Mouse (Mus musculus) monocyte, adult 5-6 weeks (primary cell): Measurements from ENCODE around the gene Cdh24. TPM values are rescaled to one million over a fixed set of nuclear protein-coding genes. Genes with fewer than 3 reads are reported as not detected.
"Not testable (repeated sequence)": the region's sequence is repeated elsewhere in the genome, so short reads cannot be mapped to it uniquely, and the experiment has no call there.

Experiments
- ATAC-seq: fragments of 153-309, 156-312 bp; replicated peaks from 2 replicates; pipeline ENCODE4 v1.8.0; 2017; ENCODE audit warnings: mild to moderate bottlenecking; ENCODE audit not compliant: low TSS enrichment, insufficient number of reproducible peaks, severe bottlenecking, poor library complexity, low FRiP score
- total RNA-seq: library from RNA; stranded (forward); fragments of 200-1000, 200-491, 200-594 nt; gene quantifications from 3 replicates; pipeline ENCODE4 v1.2.3, GENCODE M21; 2017

Gene Cdh24
- total RNA-seq, 1 experiment from 2014 or later, result 0.48 TPM

- no peak for ATAC-seq
These were observed 24.8 kb downstream of the Cdh24 start for GRCm38 (mm10) chr14:54616226-54616825.

- not testable (repeated sequence) for ATAC-seq
These were observed 27.0 kb downstream of the Cdh24 start for GRCm38 (mm10) chr14:54614130-54614529.

GRCm38 (mm10) chr14:54610648-54611047, 30.5 kb downstream of the Cdh24 start:
- ATAC-seq, result no peak

- no peak for ATAC-seq
These were observed 31.2 kb downstream of the Cdh24 start for GRCm38 (mm10) chr14:54609962-54610361.

- ATAC-seq, result no peak
These were observed 31.9 kb downstream of the Cdh24 start for GRCm38 (mm10) chr14:54609245-54609644.

GRCm38 (mm10) chr14:54607226-54607625, 33.9 kb downstream of the Cdh24 start:
- ATAC-seq, result no peak

- ATAC-seq, result peak; percentile 28; the same call in 1 of the 2 replicates
These were observed 35.3 kb downstream of the Cdh24 start, which contains the start of gene 4931414P19Rik for GRCm38 (mm10) chr14:54605752-54606321. Gene 4931414P19Rik, minus strand, starts transcription at chr14:54605993.

- ATAC-seq, result no peak
These were observed 37.5 kb downstream of the Cdh24 start for GRCm38 (mm10) chr14:54603686-54604085.

- ATAC-seq, result peak; percentile 100
These were observed 38.0 kb downstream of the Cdh24 start for GRCm38 (mm10) chr14:54603038-54603654.

- ATAC-seq, result no peak
These were observed 38.6 kb downstream of the Cdh24 start for GRCm38 (mm10) chr14:54602613-54603012.

GRCm38 (mm10) chr14:54601601-54602000, 39.6 kb downstream of the Cdh24 start:
- no peak for ATAC-seq

- no peak; the same call in 1 of the 2 replicates for ATAC-seq
These were observed 44.1 kb downstream of the Cdh24 start for GRCm38 (mm10) chr14:54597084-54597483.

GRCm38 (mm10) chr14:54594631-54595414, 46.3 kb downstream of the Cdh24 start:
- ATAC-seq, result no peak

GRCm38 (mm10) chr14:54594055-54594454, 47.1 kb downstream of the Cdh24 start:
- ATAC-seq, result 0 out of 2 replicates have a peak, but pooled peaks have one; percentile 19

- ATAC-seq, result no peak
These were observed 48.7 kb downstream of the Cdh24 start for GRCm38 (mm10) chr14:54592319-54592934.

- no peak for ATAC-seq
These were observed 50.1 kb downstream of the Cdh24 start for GRCm38 (mm10) chr14:54591056-54591455.

- ATAC-seq, result no peak
These were observed 57.4 kb downstream of the Cdh24 start for GRCm38 (mm10) chr14:54583681-54584338.

- ATAC-seq, result no peak
These were observed 58.6 kb downstream of the Cdh24 start for GRCm38 (mm10) chr14:54582536-54582935.
